Mouse (Mus musculus) gastrocnemius, adult 8-10 months (tissue): Measurements from ENCODE around the gene Mtg2. TPM values are rescaled to one million over a fixed set of nuclear protein-coding genes. Genes with fewer than 3 reads are reported as not detected.

ENCODE experiments used
- total RNA-seq, 4 experiments: library from RNA; stranded (reverse); gene quantifications; 2 replicates each; pipeline ENCODE4 v1.2.4; 2022

Gene Mtg2
- total RNA-seq, 4 experiments from 2014 or later: 14.1 to 17.9 (median 16.3) TPM

Other genes starting within 250 kb of the Mtg2 start
- 1 to 10 TPM; 7.2 to 9.6 (median 8.8) TPM for gene Taf4, start 93.9 kb upstream of the Mtg2 start, total RNA-seq
- 10 to 100 TPM; 48.2 to 51.7 (median 50.2) TPM for gene Lsm14b, start 45.6 kb upstream of the Mtg2 start, total RNA-seq
- gene Psma7, start 28.2 kb upstream of the Mtg2 start, total RNA-seq: 100 to 1,000 TPM; 137 to 165 (median 152) TPM
- gene Ss18l1, start 28.1 kb upstream of the Mtg2 start, total RNA-seq: 1 to 10 TPM; 1.8 to 2.5 (median 2.1) TPM
- not detected for gene Hrh3, start 33.9 kb downstream of the Mtg2 start, total RNA-seq
- 10 to 100 TPM; 16.6 to 19.2 (median 18.1) TPM for gene Osbpl2, start 48.7 kb downstream of the Mtg2 start, total RNA-seq
- 100 to 1,000 TPM; 124 to 131 (median 129) TPM for gene Adrm1, start 100.9 kb downstream of the Mtg2 start, total RNA-seq
- 10 to 100 TPM; 10.8 to 16.5 (median 13.8) TPM for gene Lama5, start 155.3 kb downstream of the Mtg2 start, total RNA-seq
- gene Rps21, start 186.8 kb downstream of the Mtg2 start, total RNA-seq: 100 to 1,000 TPM; 348 to 580 (median 436) TPM
- gene Cables2, start 202.9 kb downstream of the Mtg2 start, total RNA-seq: 10 to 100 TPM in 1 of 4 experiments, 1 to 10 TPM in 3; 8.1 to 10.8 (median 9.0) TPM
- not detected for gene Rbbp8nl, start 219.3 kb downstream of the Mtg2 start, total RNA-seq